Comparison of ENCODE assay signal across 11 mouse cellular contexts in the genomic region with DNA sequence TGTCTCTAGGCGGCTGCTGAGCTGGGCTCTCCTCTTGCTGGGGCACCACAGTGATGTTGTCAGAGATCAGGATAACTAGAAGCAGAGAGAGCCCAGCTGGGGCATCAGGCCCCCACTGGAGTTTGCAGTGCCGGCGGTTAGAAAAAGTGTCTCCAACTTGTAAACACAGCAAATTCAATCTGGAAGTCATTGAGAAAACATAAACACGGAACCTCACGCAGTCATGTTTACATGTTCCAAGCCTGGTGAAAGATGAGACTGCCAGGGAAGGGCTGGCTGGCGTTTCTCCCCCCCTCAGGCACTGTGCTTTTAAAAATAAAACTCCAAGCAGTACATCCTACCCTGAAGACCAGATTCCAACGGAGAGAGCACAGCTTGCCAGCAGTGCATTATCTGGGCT. TPM values are rescaled to one million over a fixed set of nuclear protein-coding genes. Genes with fewer than 3 reads are reported as not detected.
DNase-seq lines count a peak whose midpoint lies in the region; ATAC-seq and TF ChIP-seq lines count a peak whose summit lies in the region.
"Had no signal": no experiment of that assay in that cellular context is flagged by ENCODE, and none has a peak within 500 bp of the region (broad histone marks: within the 10 kb centered on the region; RNA-seq: fewer than 3 reads in every experiment).

No protein-coding gene starts in this region.

- no peaks in the 10 kb centered on the region for H3K36me3 ChIP-seq in kidney, embryonic 14.5 days (ENCODE audit: control insufficient read depth, insufficient read depth, low read length)
- no peaks in the 10 kb centered on the region for H3K36me3 ChIP-seq in kidney, adult 2 months (ENCODE audit: control insufficient read depth, insufficient read depth, low read length)
- no peaks in the 10 kb centered on the region for H3K36me3 ChIP-seq in embryonic facial prominence, embryonic 11.5 days (replicated peaks; ENCODE audit: control insufficient read depth, insufficient read depth, low read depth, low read length)
- H3K36me3 ChIP-seq in hindbrain, embryonic 14.5 days (replicated peaks; ENCODE audit: control insufficient read depth, insufficient read depth): no peaks in the 10 kb centered on the region
- H3K36me3 ChIP-seq: forebrain, embryonic 15.5 days; neural tube, embryonic 13.5 days had no signal

- H3K27me3 ChIP-seq in kidney, embryonic 14.5 days (ENCODE audit: control insufficient read depth, insufficient read depth, low read length): no peaks in the 10 kb centered on the region
- H3K27me3 ChIP-seq in kidney, adult 2 months (replicated peaks; ENCODE audit: control insufficient read depth, insufficient read depth, low read length): no peaks in the 10 kb centered on the region
- H3K27me3 ChIP-seq in embryonic facial prominence, embryonic 11.5 days (ENCODE audit: control insufficient read depth, insufficient read depth, low read length): no peaks in the 10 kb centered on the region
- peaks cover 10% of the 10 kb centered on the region for H3K27me3 ChIP-seq in hindbrain, embryonic 14.5 days (ENCODE audit: control insufficient read depth, insufficient read depth, low read length)

- no peak for TF ChIP-seq POLR2A in kidney, adult 2 months (IDR thresholded peaks at IDR 0.05; ENCODE audit: low read depth, low read length)

- H3K9me3 ChIP-seq in kidney, embryonic 14.5 days (ENCODE audit: control insufficient read depth, low read length): no peaks in the 10 kb centered on the region
- H3K9me3 ChIP-seq in embryonic facial prominence, embryonic 11.5 days (replicated peaks; ENCODE audit: control insufficient read depth, low read length): no peaks in the 10 kb centered on the region
- H3K9me3 ChIP-seq in hindbrain, embryonic 14.5 days (ENCODE audit: control insufficient read depth, low read length): no peaks in the 10 kb centered on the region
- H3K9me3 ChIP-seq: forebrain, embryonic 15.5 days; neural tube, embryonic 13.5 days had no signal

- TF ChIP-seq CTCF in kidney, adult 2 months (conservative IDR thresholded peaks at IDR 0.05; ENCODE audit: insufficient read depth, insufficient read length, low read depth, low read length): no peak

- H3K4me1 ChIP-seq in kidney, embryonic 14.5 days (ENCODE audit: control insufficient read depth, insufficient read depth, low read length): peaks cover 34% of the 10 kb centered on the region; the same call in 1 of the 2 replicates
- no peaks in the 10 kb centered on the region for H3K4me1 ChIP-seq in kidney, adult 2 months (ENCODE audit: control insufficient read depth, insufficient read depth, low read length)
- no peaks in the 10 kb centered on the region for H3K4me1 ChIP-seq in embryonic facial prominence, embryonic 11.5 days (ENCODE audit: control insufficient read depth, insufficient read depth, low read length)
- no peaks in the 10 kb centered on the region for H3K4me1 ChIP-seq in hindbrain, embryonic 14.5 days (replicated peaks; ENCODE audit: control insufficient read depth, insufficient read depth, low read length)
- H3K4me1 ChIP-seq: forebrain, embryonic 15.5 days had no signal

- peak overlapping the region; percentile 33; the same call in 1 of the 2 replicates for H3K27ac ChIP-seq in kidney, embryonic 14.5 days (ENCODE audit: low read depth, low read length)
- no peak overlapping the region for H3K27ac ChIP-seq in kidney, adult 2 months (ENCODE audit: insufficient read depth, low read depth, low read length)
- 0 out of 2 replicates have a peak overlapping the region, but pooled peaks have one; percentile 41 for H3K27ac ChIP-seq in embryonic facial prominence, embryonic 11.5 days (replicated peaks; ENCODE audit: low read depth, low read length)
- H3K27ac ChIP-seq in hindbrain, embryonic 14.5 days: no peak overlapping the region
- H3K27ac ChIP-seq: forebrain, embryonic 15.5 days; neural tube, embryonic 13.5 days had no signal

- no peak overlapping the region for H3K4me3 ChIP-seq in kidney, embryonic 14.5 days (ENCODE audit: low read length)
- H3K4me3 ChIP-seq in kidney, adult 2 months (ENCODE audit: insufficient read depth, low read depth, low read length): no peak overlapping the region
- no peak overlapping the region for H3K4me3 ChIP-seq in embryonic facial prominence, embryonic 11.5 days (ENCODE audit: low read depth, low read length)
- H3K4me3 ChIP-seq in hindbrain, embryonic 14.5 days (replicated peaks; ENCODE audit: low read length): no peak overlapping the region
- H3K4me3 ChIP-seq: forebrain, embryonic 15.5 days; neural tube, embryonic 13.5 days had no signal

- WGBS in kidney, embryonic 14.5 days: 15% methylated on average over 7 of the region's 7 CpGs
- 50% methylated on average over 7 of the region's 7 CpGs for WGBS in kidney, adult 2 months
- WGBS in embryonic facial prominence, embryonic 11.5 days: 15% methylated on average over 7 of the region's 7 CpGs
- WGBS in hindbrain, embryonic 14.5 days: 46% methylated on average over 7 of the region's 7 CpGs

- intact Hi-C loops in gastrocnemius, postnatal 14 days (cut with DNase I; ENCODE audit: low total_unique reads): no loop called here

- no peak overlapping the region for H3K4me2 ChIP-seq in kidney, embryonic 14.5 days (replicated peaks; ENCODE audit: low read depth, low read length)
- no peak overlapping the region for H3K4me2 ChIP-seq in embryonic facial prominence, embryonic 11.5 days (ENCODE audit: low read depth, low read length)
- H3K4me2 ChIP-seq in hindbrain, embryonic 14.5 days (replicated peaks): no peak overlapping the region
- H3K4me2 ChIP-seq: forebrain, embryonic 15.5 days; neural tube, embryonic 13.5 days had no signal

- H3K9ac ChIP-seq in kidney, embryonic 14.5 days (ENCODE audit: low read depth, low read length): no peak overlapping the region
- H3K9ac ChIP-seq in embryonic facial prominence, embryonic 11.5 days (replicated peaks; ENCODE audit: low read length): no peak overlapping the region
- H3K9ac ChIP-seq in hindbrain, embryonic 14.5 days: no peak overlapping the region
- H3K9ac ChIP-seq: forebrain, embryonic 15.5 days; neural tube, embryonic 13.5 days had no signal

- no peak; the same call in 1 of the 2 replicates for ATAC-seq in kidney, embryonic 14.5 days (ENCODE audit: low FRiP score, low TSS enrichment)
- ATAC-seq in embryonic facial prominence, embryonic 11.5 days (replicated peaks; ENCODE audit: insufficient number of reproducible peaks, low FRiP score, low TSS enrichment, low read depth): no peak; the same call in 1 of the 2 replicates
- ATAC-seq in hindbrain, embryonic 14.5 days (ENCODE audit: low FRiP score): no peak
- ATAC-seq: forebrain, embryonic 15.5 days had no signal

- no peak for DNase-seq in kidney, adult 2 months
- DNase-seq in embryonic facial prominence, embryonic 11.5 days (ENCODE audit: low spot score): peak; percentile 82
- DNase-seq in gastrocnemius, postnatal 14 days: peak; percentile 13
- DNase-seq in lung, postnatal 36 days: peak; percentile 55
- DNase-seq in urinary bladder, postnatal 25 days (ENCODE audit: low spot score): no peak
- no peak for DNase-seq in layer of hippocampus, postnatal 36 days
- DNase-seq in hindbrain, embryonic 14.5 days (ENCODE audit: low spot score): no peak
- DNase-seq: cerebellum, adult 18-20 months had no signal

RNA-seq across cellular contexts. Expression of a gene that starts 32.3 kb away (rescaled TPM):
- polyA plus RNA-seq in kidney, embryonic 14.5 days (2014; fragmentation: Nextera tagmentation; extraction: Ambion mirVana): 68.7 and 82.2 TPM in 2 replicates
- 54.4 and 78.8 TPM in 2 replicates for polyA plus RNA-seq in kidney, adult 2 months (2012; rRNA removed)
- polyA plus RNA-seq in embryonic facial prominence, embryonic 11.5 days (2014; fragmentation: Nextera tagmentation; extraction: Ambion mirVana): 65.0 and 68.1 TPM in 2 replicates
- total RNA-seq in gastrocnemius, postnatal 14 days (2021): 10 to 100 TPM; 19.0 to 19.4 TPM
- total RNA-seq in layer of hippocampus, postnatal 36 days (2021): 10 to 100 TPM; 18.9 to 23.3 TPM
- polyA plus RNA-seq in hindbrain, embryonic 14.5 days (2014; fragmentation: Nextera tagmentation; extraction: Ambion mirVana): 14.0 and 18.0 TPM in 2 replicates

Comparison
In these comparisons a context has a peak if more than half of its experiments do, and no peak if none do; other contexts are left out.
1. H3K27ac ChIP-seq: peak in kidney, embryonic 14.5 days (single experiment) and embryonic facial prominence, embryonic 11.5 days (single experiment); none in kidney, adult 2 months (single experiment) and hindbrain, embryonic 14.5 days (single experiment).
2. DNase-seq: peak in embryonic facial prominence, embryonic 11.5 days (single experiment), gastrocnemius, postnatal 14 days (single experiment) and lung, postnatal 36 days (single experiment); none in kidney, adult 2 months (single experiment), urinary bladder, postnatal 25 days (single experiment), layer of hippocampus, postnatal 36 days (0 of 2) and hindbrain, embryonic 14.5 days (single experiment).